Mouse (Mus musculus): Measurements from ENCODE around the gene Lrrtm4.
A peak's percentile ranks its signal among the peaks of the same experiment; 100 is the strongest.

Gene Lrrtm4

GRCm38 (mm10) chr6:80303568-80303967 lies 284.9 kb downstream of the Lrrtm4 start:
- DNase-seq (ENCODE audit: inconsistent age in 2 of 2, low spot score in 1 of 2), result no peak

- no peak for DNase-seq (ENCODE audit: inconsistent age in 2 of 2, low spot score in 1 of 2)
Measured at GRCm38 (mm10) chr6:80328391-80328790, 309.7 kb downstream of the Lrrtm4 start.

GRCm38 (mm10) chr6:80331751-80332150 lies 313.1 kb downstream of the Lrrtm4 start:
- DNase-seq (ENCODE audit: inconsistent age in 2 of 2, low spot score in 1 of 2), result no peak

GRCm38 (mm10) chr6:80352307-80352706 lies 333.6 kb downstream of the Lrrtm4 start:
- no peak for DNase-seq (ENCODE audit: inconsistent age in 2 of 2, low spot score in 1 of 2)

GRCm38 (mm10) chr6:80357092-80357491 lies 338.4 kb downstream of the Lrrtm4 start:
- DNase-seq (ENCODE audit: inconsistent age in 2 of 2, low spot score in 1 of 2), result no peak

GRCm38 (mm10) chr6:80363593-80363992 lies 344.9 kb downstream of the Lrrtm4 start:
- no peak for DNase-seq (ENCODE audit: inconsistent age in 2 of 2, low spot score in 1 of 2)

GRCm38 (mm10) chr6:80366532-80366931 lies 347.9 kb downstream of the Lrrtm4 start:
- DNase-seq (ENCODE audit: inconsistent age in 2 of 2, low spot score in 1 of 2), result no peak

GRCm38 (mm10) chr6:80389571-80389970 lies 370.9 kb downstream of the Lrrtm4 start:
- DNase-seq (ENCODE audit: inconsistent age in 2 of 2, low spot score in 1 of 2), result no peak

- no peak for DNase-seq (ENCODE audit: inconsistent age in 2 of 2, low spot score in 1 of 2)
Measured at GRCm38 (mm10) chr6:80406757-80407156, 388.1 kb downstream of the Lrrtm4 start.

- DNase-seq (ENCODE audit: inconsistent age in 2 of 2, low spot score in 1 of 2), result no peak
Measured at GRCm38 (mm10) chr6:80440135-80440534, 421.5 kb downstream of the Lrrtm4 start.

- DNase-seq (ENCODE audit: inconsistent age in 2 of 2, low spot score in 1 of 2), result peak in 1 of 2 experiments; percentile 67
Measured at GRCm38 (mm10) chr6:80470546-80470945, 451.9 kb downstream of the Lrrtm4 start.

- peak; percentile 6 to 85 for DNase-seq (ENCODE audit: inconsistent age in 2 of 2, low spot score in 1 of 2)
Measured at GRCm38 (mm10) chr6:80476153-80476552, 457.5 kb downstream of the Lrrtm4 start.

GRCm38 (mm10) chr6:80545017-80545416 lies 526.3 kb downstream of the Lrrtm4 start:
- no peak for DNase-seq (ENCODE audit: inconsistent age in 2 of 2, low spot score in 1 of 2)

- no peak for DNase-seq (ENCODE audit: inconsistent age in 2 of 2, low spot score in 1 of 2)
Measured at GRCm38 (mm10) chr6:80549907-80550306, 531.2 kb downstream of the Lrrtm4 start.

- no peak for DNase-seq (ENCODE audit: inconsistent age in 2 of 2, low spot score in 1 of 2)
Measured at GRCm38 (mm10) chr6:80553398-80553797, 534.7 kb downstream of the Lrrtm4 start.

- no peak for DNase-seq (ENCODE audit: inconsistent age in 2 of 2, low spot score in 1 of 2)
Measured at GRCm38 (mm10) chr6:80554991-80555390, 536.3 kb downstream of the Lrrtm4 start.

- no peak for DNase-seq (ENCODE audit: inconsistent age in 2 of 2, low spot score in 1 of 2)
Measured at GRCm38 (mm10) chr6:80577227-80577626, 558.5 kb downstream of the Lrrtm4 start.

GRCm38 (mm10) chr6:80582225-80582624 lies 563.5 kb downstream of the Lrrtm4 start:
- DNase-seq (ENCODE audit: inconsistent age in 2 of 2, low spot score in 1 of 2), result no peak

GRCm38 (mm10) chr6:80589776-80590175 lies 571.1 kb downstream of the Lrrtm4 start:
- no peak for DNase-seq (ENCODE audit: inconsistent age in 2 of 2, low spot score in 1 of 2)

GRCm38 (mm10) chr6:80619508-80619907 lies 600.8 kb downstream of the Lrrtm4 start:
- DNase-seq (ENCODE audit: inconsistent age in 2 of 2, low spot score in 1 of 2), result peak in 1 of 2 experiments; percentile 33

GRCm38 (mm10) chr6:80622676-80623334 lies 604.1 kb downstream of the Lrrtm4 start:
- DNase-seq (ENCODE audit: inconsistent age in 2 of 2, low spot score in 1 of 2), result no peak

GRCm38 (mm10) chr6:80625509-80625908 lies 606.8 kb downstream of the Lrrtm4 start:
- DNase-seq (ENCODE audit: inconsistent age in 2 of 2, low spot score in 1 of 2), result no peak

- no peak for DNase-seq (ENCODE audit: inconsistent age in 2 of 2, low spot score in 1 of 2)
Measured at GRCm38 (mm10) chr6:80662729-80663128, 644.1 kb downstream of the Lrrtm4 start.

All from adrenal gland, adult (tissue).